8 mouse cellular contexts compared by ENCODE assay signal in the genomic region with DNA sequence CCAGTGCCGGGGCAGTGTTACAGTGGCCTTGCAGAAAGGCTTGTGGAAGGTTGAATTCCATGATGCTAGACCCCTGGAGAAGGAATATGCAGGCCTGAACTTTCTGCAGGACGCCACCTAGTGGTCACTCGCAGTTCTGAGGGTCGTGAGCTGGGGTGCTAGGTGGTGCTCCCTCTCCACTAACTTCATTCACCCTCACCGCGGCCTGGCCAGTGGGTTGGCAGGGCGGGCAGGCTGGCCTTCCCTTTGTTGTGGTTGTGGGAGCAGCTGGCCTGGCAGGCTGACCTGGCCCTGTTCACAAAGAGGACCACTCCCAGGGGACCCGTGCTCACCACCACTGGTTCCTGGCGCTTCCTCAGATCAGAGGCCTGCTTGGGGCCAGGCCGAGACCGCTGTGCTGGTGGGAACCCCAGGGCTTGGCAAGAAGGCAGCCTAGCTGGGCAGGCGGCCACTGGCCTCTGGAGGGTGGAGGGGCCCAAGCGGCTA. TPM values are rescaled to one million over a fixed set of nuclear protein-coding genes. Genes with fewer than 3 reads are reported as not detected.
A peak's percentile ranks its signal among the peaks of the same experiment; 100 is the strongest.
DNase-seq lines count a peak whose midpoint lies in the region; ATAC-seq and TF ChIP-seq lines count a peak whose summit lies in the region.

No protein-coding gene starts in this region.

- H3K27me3 ChIP-seq in heart, postnatal 0 days (ENCODE audit: control insufficient read depth, insufficient read depth, low read length): 0 out of 2 replicates have a peak, but pooled peaks cover 5% of the 10 kb centered on the region
- H3K27me3 ChIP-seq in heart, embryonic 11.5 days (ENCODE audit: control insufficient read depth, insufficient read depth, low read length): no peaks in the 10 kb centered on the region; the same call in 1 of the 2 replicates
- no peaks in the 10 kb centered on the region for H3K27me3 ChIP-seq in testis, adult 2 months (ENCODE audit: control insufficient read depth, insufficient read depth, low read length)
- H3K27me3 ChIP-seq in embryonic facial prominence, embryonic 10.5 days (replicated peaks; ENCODE audit: low read depth, poor library complexity, severe bottlenecking): no peaks in the 10 kb centered on the region
- H3K27me3 ChIP-seq in kidney, embryonic 14.5 days (ENCODE audit: control insufficient read depth, insufficient read depth, low read length): no peaks in the 10 kb centered on the region

- no peak for TF ChIP-seq POLR2A in testis, adult 2 months (IDR thresholded peaks at IDR 0.05; ENCODE audit: control insufficient read depth, low read depth, low read length)

- no peak overlapping the region for H3K9ac ChIP-seq in heart, postnatal 0 days (replicated peaks; ENCODE audit: low read depth, low read length)
- no peak overlapping the region for H3K9ac ChIP-seq in heart, embryonic 11.5 days (ENCODE audit: low read depth, low read length)
- no peak overlapping the region for H3K9ac ChIP-seq in kidney, embryonic 14.5 days (ENCODE audit: low read depth, low read length)

- WGBS in heart, postnatal 0 days: 57% methylated on average over 13 of the region's 13 CpGs
- WGBS in heart, embryonic 11.5 days (ENCODE audit: insufficient replicate concordance): 59% methylated on average over 13 of the region's 13 CpGs
- WGBS in embryonic facial prominence, embryonic 10.5 days: 69% methylated on average over 13 of the region's 13 CpGs
- 67% methylated on average over 13 of the region's 13 CpGs for WGBS in kidney, embryonic 14.5 days

- H3K36me3 ChIP-seq in heart, postnatal 0 days (replicated peaks; ENCODE audit: control insufficient read depth, insufficient read depth, low read length): no peaks in the 10 kb centered on the region
- H3K36me3 ChIP-seq in heart, embryonic 11.5 days (ENCODE audit: control insufficient read depth, insufficient read depth, low read length): no peaks in the 10 kb centered on the region
- no peaks in the 10 kb centered on the region for H3K36me3 ChIP-seq in testis, adult 2 months (ENCODE audit: control insufficient read depth, insufficient read depth, low read length)
- H3K36me3 ChIP-seq in embryonic facial prominence, embryonic 10.5 days (replicated peaks): peaks cover 6% of the 10 kb centered on the region; the same call in 1 of the 2 replicates
- no peaks in the 10 kb centered on the region for H3K36me3 ChIP-seq in kidney, embryonic 14.5 days (ENCODE audit: control insufficient read depth, insufficient read depth, low read length)

- no peak for DNase-seq in heart, postnatal 0 days (ENCODE audit: low spot score)
- DNase-seq in testis, postnatal 14 days (ENCODE audit: low spot score): no peak
- DNase-seq in embryonic facial prominence, embryonic 10.5 days (ENCODE audit: low spot score): peak; percentile 35
- DNase-seq in skeletal muscle tissue, adult 2 months (ENCODE audit: low read depth, low spot score): peak; percentile 33
- DNase-seq in spleen, postnatal 36 days (ENCODE audit: low spot score in 2 of 2): no peak

- no peaks in the 10 kb centered on the region for H3K9me3 ChIP-seq in heart, postnatal 0 days (replicated peaks; ENCODE audit: control insufficient read depth, low read length)
- no peaks in the 10 kb centered on the region for H3K9me3 ChIP-seq in heart, embryonic 11.5 days (replicated peaks; ENCODE audit: control insufficient read depth, low read length)
- H3K9me3 ChIP-seq in embryonic facial prominence, embryonic 10.5 days: no peaks in the 10 kb centered on the region
- H3K9me3 ChIP-seq in kidney, embryonic 14.5 days (ENCODE audit: control insufficient read depth, low read length): no peaks in the 10 kb centered on the region

- no peaks in the 10 kb centered on the region for H3K4me1 ChIP-seq in heart, postnatal 0 days (ENCODE audit: control insufficient read depth, insufficient read depth)
- H3K4me1 ChIP-seq in heart, embryonic 11.5 days (ENCODE audit: control insufficient read depth, insufficient read depth, low read length): no peaks in the 10 kb centered on the region
- H3K4me1 ChIP-seq in testis, adult 2 months (ENCODE audit: control insufficient read depth, insufficient read depth, low read length): 0 out of 2 replicates have a peak, but pooled peaks cover 2% of the 10 kb centered on the region
- H3K4me1 ChIP-seq in embryonic facial prominence, embryonic 10.5 days: peaks cover 14% of the 10 kb centered on the region
- H3K4me1 ChIP-seq in kidney, embryonic 14.5 days (ENCODE audit: control insufficient read depth, insufficient read depth, low read length): no peaks in the 10 kb centered on the region

- no peak overlapping the region for H3K4me2 ChIP-seq in heart, postnatal 0 days (ENCODE audit: low read depth, low read length)
- H3K4me2 ChIP-seq in heart, embryonic 11.5 days: no peak overlapping the region
- H3K4me2 ChIP-seq in kidney, embryonic 14.5 days (replicated peaks; ENCODE audit: low read depth, low read length): no peak overlapping the region

- TF ChIP-seq CTCF in heart, postnatal 0 days (IDR thresholded peaks at IDR 0.05; ENCODE audit: low read depth): peak; percentile 36
- peak; percentile 74 for TF ChIP-seq CTCF in testis, adult 2 months (IDR thresholded peaks at IDR 0.05; ENCODE audit: control insufficient read depth, insufficient read depth, insufficient replicate concordance, low read depth, low read length)

- H3K4me3 ChIP-seq in heart, postnatal 0 days (ENCODE audit: low read depth, low read length): no peak overlapping the region
- no peak overlapping the region for H3K4me3 ChIP-seq in heart, embryonic 11.5 days (ENCODE audit: low read depth, low read length)
- no peak overlapping the region for H3K4me3 ChIP-seq in testis, adult 2 months (ENCODE audit: control insufficient read depth, low read depth, low read length)
- H3K4me3 ChIP-seq in embryonic facial prominence, embryonic 10.5 days: no peak overlapping the region
- H3K4me3 ChIP-seq in kidney, embryonic 14.5 days (ENCODE audit: low read length): no peak overlapping the region

- ATAC-seq in heart, postnatal 0 days (ENCODE audit: insufficient read depth, low read depth): no peak
- ATAC-seq in heart, embryonic 11.5 days (replicated peaks; ENCODE audit: insufficient number of reproducible peaks, low FRiP score, low TSS enrichment): no peak
- no peak for ATAC-seq in kidney, embryonic 14.5 days (ENCODE audit: low FRiP score, low TSS enrichment)

- H3K27ac ChIP-seq in heart, postnatal 0 days (ENCODE audit: low read depth): no peak overlapping the region
- no peak overlapping the region for H3K27ac ChIP-seq in heart, embryonic 11.5 days (ENCODE audit: low read depth, low read length)
- H3K27ac ChIP-seq in testis, adult 2 months (ENCODE audit: control insufficient read depth, insufficient read depth, low read depth, low read length): no peak overlapping the region
- H3K27ac ChIP-seq in embryonic facial prominence, embryonic 10.5 days (replicated peaks): peak overlapping the region; percentile 61; the same call in 1 of the 2 replicates
- H3K27ac ChIP-seq in kidney, embryonic 14.5 days (ENCODE audit: low read depth, low read length): no peak overlapping the region

- TF ChIP-seq EP300 in heart, postnatal 0 days (IDR thresholded peaks at IDR 0.05; ENCODE audit: low read depth): no peak

RNA-seq across cellular contexts. Expression of gene Alpl, which starts 51.7 kb away (rescaled TPM):
- 1.9 and 2.4 TPM in 2 replicates for total RNA-seq in heart, postnatal 0 days (2014; rRNA removed; ENCODE audit: low replicate concordance)
- polyA plus RNA-seq in heart, postnatal 0 days (2015; fragmentation: Nextera tagmentation; extraction: Ambion mirVana): 2.2 and 2.3 TPM in 2 replicates
- 0.86 and 1.2 TPM in 2 replicates for polyA plus RNA-seq in heart, embryonic 11.5 days (2014; fragmentation: Nextera tagmentation; extraction: Ambion mirVana)
- 7.2 and 8.2 TPM in 2 replicates for polyA plus RNA-seq in testis, adult 2 months (2012; rRNA removed)
- polyA plus RNA-seq in embryonic facial prominence, embryonic 10.5 days (2016; fragmentation: Nextera tagmentation; extraction: Ambion mirVana): 12.9 and 18.7 TPM in 2 replicates
- 5.9 and 10.2 TPM in 2 replicates for polyA plus RNA-seq in kidney, embryonic 14.5 days (2014; fragmentation: Nextera tagmentation; extraction: Ambion mirVana)

Comparison
In these comparisons a context has a peak if more than half of its experiments do, and no peak if none do; other contexts are left out.
1. DNase-seq: peak in embryonic facial prominence, embryonic 10.5 days (single experiment) and skeletal muscle tissue, adult 2 months (single experiment); none in heart, postnatal 0 days (single experiment), testis, postnatal 14 days (single experiment) and spleen, postnatal 36 days (0 of 2).